Mouse (Mus musculus) ovary, postnatal 10 days (tissue): ENCODE data around the gene Mecom.

ENCODE experiments used
- DNase-seq: peaks from one replicate; pipeline ENCODE4 v3.0.0; 2022; ENCODE audit warnings: low spot score

Mecom gene

DNA sequence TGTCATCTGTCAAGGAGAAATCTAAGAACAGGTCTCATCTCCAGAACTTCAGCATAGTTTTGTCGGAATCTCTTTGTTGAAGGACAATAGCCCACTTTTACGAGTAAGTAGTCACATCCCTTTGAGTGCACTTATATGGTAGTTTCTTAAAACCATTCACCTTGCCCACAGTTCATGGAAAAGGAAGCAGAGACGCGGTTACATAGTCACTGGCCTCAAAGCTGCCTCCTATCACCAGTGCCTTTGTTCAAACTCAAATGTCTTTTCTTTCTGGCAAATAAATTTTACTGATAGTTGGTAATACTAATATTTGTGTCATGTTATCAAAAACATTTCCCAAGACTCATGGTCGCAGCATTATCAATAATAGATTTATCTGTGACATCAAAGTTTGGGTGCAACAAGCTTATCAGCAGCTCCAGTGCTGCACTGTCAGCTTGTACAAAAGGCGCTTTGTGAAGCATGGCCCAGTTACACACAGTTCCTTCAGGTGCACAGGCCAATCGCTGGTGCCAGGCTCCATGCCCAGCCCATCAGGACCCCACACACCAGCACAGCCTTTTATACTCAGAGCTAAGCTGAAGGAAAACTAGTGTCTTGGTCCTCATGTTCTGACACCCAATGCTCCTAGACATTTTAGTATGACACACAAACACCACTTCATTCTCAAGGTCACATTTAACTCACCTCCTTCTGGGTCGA is 399.3 kb downstream of the Mecom start:
- no peak for DNase-seq

DNA sequence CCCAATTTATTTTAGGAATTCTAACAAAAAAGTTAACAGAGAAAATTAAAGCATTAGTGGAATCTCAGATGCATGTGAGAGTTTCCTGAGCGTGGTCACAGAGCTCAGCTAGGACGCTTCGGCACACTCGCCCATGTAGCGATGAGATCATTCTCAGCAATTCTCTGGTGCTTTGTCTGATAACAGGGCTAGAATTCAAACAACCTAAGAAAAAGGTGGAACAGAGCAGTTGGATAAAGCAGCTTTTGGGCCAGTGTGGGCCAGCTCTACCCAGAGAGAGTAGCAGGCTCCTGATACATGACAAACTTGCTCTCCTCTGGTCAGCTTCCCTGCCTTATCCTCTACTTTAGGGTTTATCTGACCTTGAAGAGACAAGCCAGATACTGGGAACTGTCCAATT is 402.8 kb downstream of the Mecom start:
- no peak for DNase-seq

DNA sequence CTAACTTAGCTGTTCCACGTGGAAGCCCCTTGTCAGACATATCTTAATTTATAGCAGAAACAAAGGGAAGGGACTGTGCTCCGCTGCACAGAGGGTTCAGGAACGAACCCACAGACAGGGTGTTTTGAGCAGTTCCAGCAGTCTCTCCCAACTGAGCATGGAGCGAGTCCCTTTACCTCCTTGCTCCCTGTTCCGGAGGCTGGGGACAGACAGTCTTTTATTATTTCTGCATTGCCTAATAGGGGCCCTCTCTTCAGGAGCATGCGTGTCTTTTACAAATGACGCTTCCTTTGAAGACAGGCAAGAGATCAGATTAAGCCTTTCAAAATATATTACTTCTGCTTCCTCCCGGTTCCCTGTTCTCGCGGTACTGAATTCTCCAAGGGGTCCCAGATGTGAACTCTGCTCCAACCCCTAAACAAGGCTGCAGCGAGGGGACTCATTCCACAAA is 403.8 kb downstream of the Mecom start:
- no peak for DNase-seq

DNA sequence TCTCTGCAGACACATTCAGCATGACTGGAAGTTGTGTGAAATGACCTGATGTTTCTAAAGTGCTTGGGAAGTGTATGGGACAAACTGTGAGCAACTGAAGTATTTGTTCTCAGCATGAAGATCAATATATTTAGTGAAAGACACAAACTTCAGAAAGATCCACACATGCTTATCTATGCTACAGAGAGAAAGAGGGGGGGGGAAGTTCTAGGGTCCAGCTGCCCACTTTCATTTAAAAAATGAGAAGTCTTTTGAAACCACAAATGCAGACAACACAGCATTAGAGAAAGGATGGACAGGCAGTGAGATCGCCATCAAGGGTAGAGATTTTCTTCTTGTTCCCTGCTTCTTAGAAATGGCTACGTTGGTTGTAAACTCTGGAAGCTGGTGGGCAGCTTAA is 404.4 kb downstream of the Mecom start:
- no peak for DNase-seq

DNA sequence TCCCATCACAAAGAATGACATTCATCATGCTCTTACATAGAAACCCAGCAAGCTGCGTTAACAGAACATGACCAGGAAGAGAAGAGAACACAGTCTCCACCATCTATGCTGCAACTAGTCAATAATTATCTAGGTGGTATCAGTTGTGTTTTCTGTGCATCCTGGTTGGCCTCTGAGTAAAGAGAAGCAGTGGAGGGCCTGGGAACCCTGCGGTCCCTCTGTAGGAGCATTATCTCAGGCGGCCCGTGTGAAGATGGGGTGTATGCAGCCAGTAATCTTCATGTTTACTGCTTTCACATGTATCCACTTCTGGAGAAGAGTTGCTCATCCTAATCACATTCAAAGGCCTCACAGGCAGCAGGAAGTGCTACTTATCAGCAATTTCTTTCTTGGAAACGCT is 407.5 kb downstream of the Mecom start:
- no peak for DNase-seq

DNA sequence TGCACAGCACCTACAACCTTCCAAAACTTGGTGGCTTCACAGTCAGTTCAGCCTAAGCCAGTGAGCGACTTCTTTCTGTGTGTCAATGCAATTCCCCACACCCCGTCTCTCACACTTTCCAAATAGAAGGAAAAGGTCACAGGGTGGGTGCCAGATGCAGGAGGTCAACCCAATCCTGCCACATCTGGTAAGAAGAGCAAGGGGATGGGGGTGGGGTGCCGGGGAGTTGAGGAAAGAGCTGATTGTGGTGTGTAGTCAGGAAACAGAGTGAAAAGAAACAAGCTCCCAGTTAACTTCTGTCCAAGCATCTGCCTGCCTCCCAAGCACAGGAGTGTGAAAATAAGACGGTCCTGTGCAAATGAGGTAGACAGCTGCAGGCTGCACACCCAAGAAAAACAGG is 408.1 kb downstream of the Mecom start:
- DNase-seq: no peak

DNA sequence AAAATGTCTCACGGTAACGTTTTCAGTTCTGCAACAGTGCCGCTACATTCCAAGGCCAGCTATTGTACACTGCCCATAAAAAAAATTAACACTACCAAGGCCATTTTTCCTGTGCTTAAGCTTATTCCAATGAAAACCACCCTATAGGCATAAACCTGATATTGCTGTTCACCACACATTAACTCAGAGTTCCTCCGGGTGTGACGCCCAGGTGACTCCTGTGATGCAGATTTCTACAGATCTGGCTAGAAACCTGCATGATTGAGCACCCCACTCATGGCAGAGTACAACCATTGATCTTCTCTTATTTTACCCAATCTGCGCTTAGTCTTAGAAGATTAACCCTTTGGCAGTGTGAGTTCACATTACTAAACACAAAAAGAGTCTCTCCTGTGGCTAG is 409.2 kb downstream of the Mecom start:
- DNase-seq: no peak

DNA sequence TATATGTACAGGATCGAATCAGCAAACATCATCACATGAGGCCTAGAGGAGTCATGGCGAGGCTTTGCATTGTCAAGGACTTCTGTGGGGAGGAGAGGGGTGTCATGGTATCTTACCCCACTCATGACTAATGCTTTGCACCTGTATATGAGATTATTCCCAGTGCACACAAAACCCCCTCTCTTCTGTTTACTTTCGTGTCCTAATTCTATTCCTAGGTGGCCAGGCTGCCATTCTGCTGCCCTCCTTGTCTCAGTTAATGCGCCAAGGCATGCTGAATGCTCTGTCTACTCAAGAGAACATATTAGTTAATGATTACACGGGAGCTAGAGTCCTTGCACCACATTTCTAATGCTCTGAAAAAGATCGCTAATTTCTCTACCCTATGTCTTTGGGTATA is 412.0 kb downstream of the Mecom start:
- no peak for DNase-seq

DNA sequence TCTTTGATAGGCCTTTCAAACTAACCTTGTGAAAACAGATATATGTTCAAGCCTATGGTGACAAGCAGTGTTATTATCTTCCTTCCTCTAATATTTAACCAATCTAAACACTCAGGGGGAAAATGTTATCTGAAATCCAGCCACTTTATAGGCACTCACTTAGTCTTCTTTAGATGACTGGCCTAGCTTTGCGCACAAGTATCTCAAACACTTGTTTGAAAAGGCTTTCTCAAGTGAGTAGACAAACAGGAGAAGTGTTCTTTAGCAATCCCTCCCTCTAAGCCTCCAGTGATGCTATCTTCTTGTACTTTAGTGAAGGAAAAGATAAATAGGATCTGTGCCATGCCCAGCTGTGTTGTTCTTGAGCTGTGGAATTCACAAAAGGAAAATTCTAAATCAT is 412.7 kb downstream of the Mecom start:
- DNase-seq: no peak

DNA sequence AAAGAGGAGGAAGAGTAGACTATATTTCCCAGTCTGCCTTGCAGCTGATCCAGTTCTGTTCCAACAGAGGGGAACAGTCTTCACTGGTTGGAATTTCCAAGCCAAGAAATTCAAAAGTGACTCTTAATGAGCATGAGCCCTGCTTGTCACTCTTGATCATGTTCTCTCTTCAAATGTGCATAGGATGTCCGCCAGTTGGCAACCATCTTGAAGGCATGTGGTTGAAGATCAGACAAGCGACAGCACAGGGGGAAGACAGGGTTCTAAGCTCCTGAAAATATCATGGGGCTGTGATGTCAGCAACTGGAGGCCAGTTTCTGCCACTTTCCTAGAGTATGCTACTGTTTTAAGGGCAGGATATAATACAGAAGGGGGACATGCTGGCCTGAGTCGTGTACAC is 414.8 kb downstream of the Mecom start:
- no peak for DNase-seq

DNA sequence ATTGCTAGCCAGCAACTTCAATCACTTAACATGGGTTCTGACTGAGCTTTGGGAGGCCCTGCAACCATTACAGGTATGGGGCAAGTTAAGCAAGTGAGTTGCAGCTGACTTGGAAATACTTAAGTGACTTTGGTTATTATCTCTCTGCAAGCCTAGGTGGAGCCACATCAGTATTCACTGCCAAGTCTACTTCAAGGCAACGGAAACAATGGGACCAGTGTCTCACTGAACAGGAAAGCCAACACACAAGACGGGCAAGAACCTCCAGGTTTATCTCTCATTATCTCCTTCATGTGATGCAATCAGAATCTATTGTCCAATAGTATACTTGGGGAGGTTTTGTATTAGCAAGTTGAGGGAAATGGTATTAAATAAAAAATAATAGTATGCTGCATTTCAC is 415.4 kb downstream of the Mecom start:
- no peak for DNase-seq

DNA sequence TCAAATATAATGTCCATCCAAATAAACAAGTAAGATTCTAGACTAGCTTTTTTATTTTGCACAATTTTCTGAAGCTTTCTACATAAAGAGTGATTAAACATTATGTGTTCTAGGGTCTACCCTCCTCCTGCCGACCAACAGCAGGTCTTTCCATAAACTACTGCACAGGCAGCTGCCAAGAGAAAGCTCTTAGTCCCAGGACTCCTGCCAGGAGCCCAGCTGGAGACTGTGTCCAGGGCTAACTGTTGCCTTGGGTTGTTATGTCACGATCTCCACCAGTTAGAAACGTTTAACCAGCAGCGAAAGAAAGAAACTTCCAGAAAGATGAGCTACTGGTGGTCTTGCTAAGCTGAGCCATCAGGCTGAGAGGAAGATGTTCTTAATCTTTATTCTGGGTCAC is 417.3 kb downstream of the Mecom start:
- no peak for DNase-seq

DNA sequence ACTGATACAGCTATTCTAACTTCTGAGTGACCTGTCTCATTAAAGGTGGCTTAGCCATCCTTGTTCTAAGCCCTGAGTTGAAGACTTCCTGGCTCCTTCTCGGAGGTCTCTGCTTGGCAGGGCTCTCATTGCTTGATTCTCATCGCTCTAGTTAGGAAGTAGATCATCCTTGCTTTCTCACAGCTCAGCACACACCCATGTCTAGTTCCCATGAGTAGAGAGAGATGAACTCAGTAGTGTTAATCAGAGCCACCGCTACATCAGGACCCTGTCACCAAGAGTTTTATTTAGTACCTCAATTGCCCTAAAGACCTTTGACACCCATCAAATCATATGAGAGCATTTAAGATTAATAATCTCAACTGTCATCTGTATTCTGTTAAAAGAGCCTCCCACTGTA is 425.2 kb downstream of the Mecom start:
- DNase-seq: no peak

DNA sequence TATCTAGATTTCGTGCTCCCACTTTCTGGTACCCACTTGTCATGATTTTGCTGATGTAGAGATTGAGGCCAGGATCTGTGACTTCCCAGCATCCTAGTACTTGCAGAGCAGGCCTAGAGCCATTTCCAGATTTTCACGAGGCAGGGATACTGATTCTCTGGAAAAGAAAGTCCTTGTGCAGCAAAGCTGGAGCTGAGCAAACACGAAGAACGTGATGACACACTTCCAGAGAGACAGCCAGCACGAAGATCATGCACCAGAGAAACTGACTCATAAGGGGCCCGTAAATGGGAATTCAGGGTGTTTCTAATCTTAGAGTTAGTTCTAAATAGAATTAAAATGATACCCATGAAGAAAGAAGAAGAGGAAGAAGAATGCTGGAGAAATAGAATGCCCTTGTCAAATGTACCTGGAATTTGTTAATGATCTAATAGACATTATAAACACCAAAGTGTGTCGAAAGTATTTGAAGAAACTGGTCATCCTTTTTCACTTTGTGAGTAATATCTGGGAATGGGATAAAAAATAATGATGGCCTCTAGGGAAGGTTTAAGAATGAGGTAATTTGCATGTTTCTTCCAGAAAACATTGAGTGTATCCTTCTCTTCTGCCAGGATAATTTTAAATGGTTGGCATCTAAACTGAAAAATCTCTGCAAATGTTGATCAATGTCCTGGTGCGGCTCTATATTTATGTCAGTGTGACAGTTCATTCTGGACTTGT is 426.9 kb downstream of the Mecom start:
- no peak for DNase-seq

DNA sequence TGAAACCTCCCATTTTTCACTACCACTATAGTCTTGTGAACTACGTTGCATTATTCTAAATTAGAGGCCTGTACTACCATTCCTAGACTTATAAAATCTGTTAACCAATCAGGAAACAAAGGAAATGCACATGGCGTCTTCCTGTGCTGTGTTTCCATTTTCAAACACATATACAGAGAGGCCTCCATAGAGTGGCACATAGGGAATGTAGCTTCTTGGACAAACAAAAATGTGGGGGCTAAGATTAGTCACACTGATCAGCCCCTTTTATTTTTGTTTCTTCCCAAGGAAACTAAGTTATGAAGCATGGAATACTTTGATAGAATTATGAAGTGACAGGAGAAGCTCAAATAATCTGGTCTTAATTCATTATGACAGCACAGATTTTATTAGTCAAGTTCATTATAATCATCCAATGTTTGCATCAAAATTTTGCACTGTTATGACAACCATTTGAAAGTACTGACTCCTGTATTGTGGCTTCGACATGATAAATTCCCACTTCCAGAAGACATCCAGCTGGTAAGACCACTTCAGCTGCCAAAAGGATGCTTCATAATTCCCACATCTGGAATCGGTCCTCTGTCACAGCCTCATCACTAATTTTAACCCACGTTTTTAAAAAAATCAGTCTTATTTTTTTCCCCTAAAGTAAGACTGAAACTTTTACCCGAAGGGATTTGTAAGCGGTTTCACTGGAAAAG is 429.1 kb downstream of the Mecom start:
- no peak for DNase-seq

DNA sequence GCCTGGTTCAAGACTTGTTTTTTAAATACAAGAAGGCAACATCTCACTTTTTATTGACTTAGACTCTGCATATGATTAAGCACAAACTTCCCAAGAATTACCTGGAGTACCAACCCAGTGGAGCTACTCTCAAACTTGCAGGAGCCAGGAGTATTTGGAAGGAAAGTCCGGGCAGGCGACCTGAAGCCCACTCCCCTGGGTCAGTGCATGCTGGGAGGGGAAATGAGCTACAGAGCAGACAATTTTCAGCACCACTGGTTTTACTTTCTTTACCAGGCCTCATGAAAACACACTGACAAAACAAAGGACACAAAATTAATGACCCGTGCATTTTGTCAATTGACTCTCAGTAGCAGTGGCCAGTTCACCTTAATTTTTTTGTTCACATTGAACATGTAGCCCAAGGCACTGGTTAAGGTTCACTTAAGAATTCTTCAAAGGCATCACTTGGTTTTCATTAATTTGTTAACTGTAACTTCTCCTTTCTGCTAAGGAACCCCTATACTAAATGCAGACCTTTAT is 434.5 kb downstream of the Mecom start:
- DNase-seq: no peak

DNA sequence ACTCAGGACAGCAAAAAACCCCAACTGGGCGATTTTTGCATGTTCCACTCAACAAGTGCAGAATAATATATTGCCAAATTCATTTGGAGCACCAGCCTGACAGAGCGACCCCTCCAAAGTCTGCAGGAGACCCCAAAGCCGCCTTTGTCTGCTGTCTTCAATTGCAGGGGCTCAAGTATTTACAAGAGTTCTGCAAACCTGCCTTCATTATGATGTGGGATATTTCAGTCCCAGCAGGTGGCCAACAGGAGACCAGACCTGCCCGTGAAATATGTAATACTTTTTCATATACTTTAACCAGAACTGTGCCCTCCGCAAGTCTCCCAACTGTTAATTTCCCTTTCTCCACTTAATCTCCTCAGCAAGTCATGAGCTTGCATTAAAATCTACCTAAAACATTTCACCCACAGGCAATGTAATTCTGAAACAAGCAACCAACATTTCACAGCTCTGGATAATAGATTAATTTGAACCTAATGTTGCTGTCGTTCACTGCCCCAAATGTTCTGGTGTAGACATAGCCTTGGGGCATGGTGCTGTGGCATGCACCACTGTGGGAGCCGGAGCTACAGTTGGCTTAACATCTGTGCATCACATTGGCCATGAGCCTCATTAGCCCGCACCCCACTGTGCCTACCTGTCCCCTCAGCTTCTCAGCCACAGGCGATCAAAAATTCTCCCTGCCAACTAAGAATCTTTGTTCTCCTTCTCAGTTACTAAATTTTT is 439.7 kb downstream of the Mecom start:
- no peak for DNase-seq

DNA sequence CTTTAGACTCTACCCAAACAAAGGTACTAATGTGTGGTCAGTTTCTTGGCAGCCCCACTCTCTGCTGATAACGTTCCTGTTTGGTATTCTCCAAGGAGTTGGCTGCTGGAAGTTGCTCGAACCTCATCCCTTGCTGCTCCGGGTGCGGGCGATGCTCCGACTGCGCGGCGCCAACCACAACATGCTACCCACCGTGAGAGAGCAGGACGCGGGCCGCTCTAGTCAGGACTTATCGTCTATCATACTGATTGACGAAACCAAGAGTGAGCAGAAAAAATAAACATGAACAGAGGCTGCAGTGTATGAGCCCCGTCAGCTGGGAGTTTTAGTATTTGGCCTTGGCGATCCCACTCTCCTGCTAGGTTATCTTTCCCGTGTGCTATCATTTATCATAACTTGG is 441.3 kb downstream of the Mecom start:
- DNase-seq: no peak

DNA sequence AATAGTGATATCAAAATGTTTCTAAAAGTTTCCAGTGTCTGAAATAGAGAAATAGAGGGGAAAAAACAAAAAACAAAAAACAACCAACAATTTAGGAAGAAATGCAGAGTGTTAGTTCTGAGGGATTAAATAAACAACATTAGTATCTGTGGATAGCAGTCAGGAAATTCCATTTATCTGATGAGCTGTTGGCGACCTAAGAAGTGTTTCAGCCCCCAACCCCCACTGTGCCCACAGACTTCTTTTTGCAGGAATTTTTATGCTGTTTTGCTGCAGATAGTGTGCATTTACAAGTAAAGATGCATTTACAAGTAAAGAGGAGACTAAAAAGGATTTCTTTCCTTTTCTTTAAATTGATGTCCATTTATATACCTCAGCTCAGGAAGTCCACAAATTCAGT is 441.9 kb downstream of the Mecom start:
- DNase-seq: no peak

DNA sequence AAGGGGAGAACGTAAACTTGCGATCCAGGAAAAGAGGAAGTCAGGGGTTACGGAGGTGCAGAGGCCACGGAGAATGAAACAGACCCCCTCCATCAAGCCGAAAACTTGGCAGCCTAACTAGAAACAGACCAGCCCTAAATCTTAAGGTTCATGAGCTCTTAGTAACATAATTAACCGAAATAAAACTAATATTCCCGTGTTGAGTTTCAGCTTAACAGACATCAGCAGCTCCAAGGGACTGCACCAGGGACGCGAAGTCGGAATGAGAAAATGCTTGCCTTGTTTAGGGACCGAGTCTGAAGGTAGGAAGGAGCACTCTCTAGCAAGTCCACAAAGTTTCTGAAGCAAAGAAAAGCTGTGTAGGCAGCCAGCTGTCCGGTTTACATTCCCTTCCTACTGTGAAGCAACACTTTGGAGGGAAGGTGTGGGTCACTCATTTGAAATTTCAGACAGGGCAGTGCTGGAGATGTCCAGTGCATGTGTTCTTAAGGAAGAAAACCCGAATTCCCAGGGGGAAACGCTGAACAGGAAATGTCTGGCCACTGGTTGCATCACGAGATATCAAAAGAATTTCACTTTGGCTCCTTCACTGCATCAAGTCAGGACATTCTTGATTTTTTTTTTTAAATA is 442.5 kb downstream of the Mecom start:
- DNase-seq: no peak

DNA sequence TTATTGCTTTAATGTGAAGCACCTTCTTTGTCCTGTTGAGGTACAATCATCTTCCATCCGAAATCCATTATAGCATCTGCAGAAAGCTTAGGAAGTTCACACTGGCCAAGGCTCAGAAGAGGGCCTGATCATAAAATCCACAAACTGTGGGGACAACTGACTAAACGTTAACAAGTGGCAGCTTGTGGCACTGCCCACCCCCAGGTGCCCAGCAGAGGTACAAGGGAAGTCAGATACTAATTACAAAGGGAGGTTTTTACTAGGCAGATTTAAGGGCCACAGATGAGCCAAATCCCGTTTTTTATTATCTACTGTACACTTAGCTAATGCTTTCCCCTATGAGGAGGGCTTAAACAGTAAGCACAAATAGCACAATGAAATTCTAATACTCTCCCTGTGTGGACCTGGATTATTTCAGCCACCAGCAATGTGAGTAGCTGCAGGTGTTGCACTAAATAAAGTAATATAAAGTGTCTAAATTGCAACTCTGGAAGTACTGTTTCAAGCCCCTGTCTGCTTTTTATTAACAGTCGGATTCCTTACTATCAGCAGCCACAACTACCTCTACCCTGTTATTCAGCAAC is 443.2 kb downstream of the Mecom start:
- DNase-seq: no peak

DNA sequence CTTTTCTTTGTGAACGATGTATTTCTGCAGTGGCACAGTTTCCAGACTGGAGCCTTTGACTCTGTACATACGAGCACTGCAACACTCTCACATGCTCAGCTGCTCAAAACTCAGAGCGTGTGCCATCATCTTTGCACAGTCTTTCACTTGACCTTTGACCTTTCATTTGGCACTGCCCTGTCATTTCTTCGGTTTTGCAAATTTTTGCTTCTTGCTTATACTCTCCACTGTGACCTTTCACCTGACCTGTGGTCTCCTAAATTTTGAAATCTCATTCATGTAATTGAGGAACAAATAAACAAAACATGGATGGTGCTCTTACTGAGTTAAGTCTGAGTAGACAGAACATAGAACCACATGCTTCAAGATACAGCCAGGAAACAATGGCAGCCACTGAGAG is 446.7 kb downstream of the Mecom start:
- no peak for DNase-seq
